Mouse (Mus musculus) midbrain, embryonic 14.5 days (tissue): ENCODE data around the gene 5031439G07Rik. TPM values are rescaled to one million over a fixed set of nuclear protein-coding genes. Genes with fewer than 3 reads are reported as not detected.

Experiments
- ATAC-seq: fragments of 200-750 bp; cut with Nextera tagmentation; 2 replicates; pipeline ENCODE4 v1.8.0; 2017; ENCODE audit warnings: moderate number of reproducible peaks, moderate library complexity; ENCODE audit not compliant: low FRiP score, low TSS enrichment
- DNase-seq: peaks from one replicate; pipeline ENCODE4 v3.0.0-alpha.2; 2015
- H3K27ac ChIP-seq: fragments of 300-500 bp; sonication (generic); replicated peaks from 2 replicates; pipeline ENCODE4 v1.5.1; 2014; ENCODE audit warnings: mild to moderate bottlenecking, low read depth, low read length, moderate library complexity
- H3K27me3 ChIP-seq: fragments of 300-500 bp; sonication (generic); 2 replicates; pipeline ENCODE4 v1.6.1; 2014; ENCODE audit warnings: low read length, control low read depth, mixed read lengths; ENCODE audit not compliant: control insufficient read depth, insufficient read depth
- H3K36me3 ChIP-seq: fragments of 300-500 bp; sonication (generic); 2 replicates; pipeline ENCODE4 v1.6.1; 2014; ENCODE audit warnings: low read length, control low read depth; ENCODE audit not compliant: control insufficient read depth, insufficient read depth
- H3K4me1 ChIP-seq: fragments of 300-500 bp; sonication (generic); 2 replicates; pipeline ENCODE4 v1.6.1; 2014; ENCODE audit warnings: mild to moderate bottlenecking, antibody characterized with exemption, low read length, control low read depth; ENCODE audit not compliant: control insufficient read depth, insufficient read depth
- H3K4me2 ChIP-seq: fragments of 300-500 bp; sonication (generic); 2 replicates; pipeline ENCODE4 v1.6.1; 2014; ENCODE audit warnings: mild to moderate bottlenecking, low read length, moderate library complexity
- H3K4me3 ChIP-seq: fragments of 300-500 bp; sonication (generic); replicated peaks from 2 replicates; pipeline ENCODE4 v1.5.1; 2014; ENCODE audit warnings: low read depth, low read length
- H3K9ac ChIP-seq: fragments of 300-500 bp; sonication (generic); replicated peaks from 2 replicates; pipeline ENCODE4 v1.6.1; 2014; ENCODE audit warnings: mild to moderate bottlenecking, low read length, moderate library complexity
- H3K9me3 ChIP-seq: fragments of 300-500 bp; sonication (generic); 2 replicates; pipeline ENCODE4 v1.6.1; 2016; ENCODE audit warnings: low read length, control low read depth, mixed read lengths; ENCODE audit not compliant: control insufficient read depth
- WGBS: fragments of 180-500 bp; shearing (Covaris S2); extraction: QIAGEN DNeasy Blood & Tissue Kit; methylation state at CpG from one replicate; pipeline ENCODE4 v1.1.7; 2014; 5-methylcytosine and 5-hydroxymethylcytosine counted together
- polyA plus RNA-seq: library from polyadenylated mRNA; unstranded; fragments of >200 nt; fragmentation: Nextera tagmentation; extraction: Ambion mirVana; gene quantifications from 2 replicates; pipeline ENCODE4 v1.2.1, GENCODE M21; 2014

Gene 5031439G07Rik
- polyA plus RNA-seq, 1 experiment from 2014 or later, result 22.0 TPM

DNA sequence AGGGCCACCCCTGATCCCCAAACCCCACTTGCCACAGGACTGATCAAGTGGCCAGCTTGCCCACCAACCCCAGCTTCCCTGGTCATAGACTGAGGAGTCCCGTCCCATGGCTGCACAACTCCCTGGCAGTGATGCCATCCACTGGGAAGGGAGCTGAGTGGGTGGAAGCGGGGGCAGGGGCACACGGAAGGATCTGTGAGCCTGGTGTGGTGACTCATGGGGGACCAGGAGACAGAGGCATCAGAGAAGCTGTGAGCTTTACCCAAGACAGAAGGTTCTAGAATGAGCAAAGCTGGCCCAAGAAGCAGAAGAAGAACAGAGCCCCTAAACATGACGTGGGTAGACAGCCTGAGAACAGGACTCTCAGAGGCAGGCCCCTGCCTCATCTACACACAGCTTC lies 38.3 kb downstream of the 5031439G07Rik start:
- Histone ChIP-seq H3K9ac (no peak overlapping the region), H3K9me3 (no peaks in the 10 kb centered on the region), H3K36me3 (peaks cover 91% of the 10 kb centered on the region), H3K4me3 (no peak overlapping the region), H3K4me2 (no peak overlapping the region), H3K27ac (no peak overlapping the region), H3K4me1 (no peaks in the 10 kb centered on the region), H3K27me3 (no peaks in the 10 kb centered on the region)
- DNase-seq, result no peak
- 88% methylated on average over 4 of the region's 4 CpGs for WGBS
- ATAC-seq, result no peak

DNA sequence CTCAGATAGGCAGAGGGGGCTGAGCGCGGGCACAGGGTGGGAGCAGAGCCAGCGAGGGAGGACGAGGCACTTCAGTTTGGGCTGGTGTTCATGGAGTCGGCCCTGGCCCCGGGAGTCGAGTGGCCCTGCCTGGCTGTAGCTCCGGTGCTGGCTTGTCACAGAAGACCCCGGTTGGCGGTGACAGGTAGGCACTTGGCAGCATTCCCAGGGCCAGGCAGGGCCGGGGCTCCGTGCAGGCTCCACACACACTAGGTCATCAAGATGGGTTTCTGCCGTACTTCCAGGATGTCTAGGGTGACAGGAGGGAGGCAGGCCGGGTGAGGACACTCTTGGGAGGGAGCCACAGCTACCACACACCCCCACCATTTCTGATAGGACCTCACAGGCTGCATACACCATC lies 39.4 kb downstream of the 5031439G07Rik start:
- no peak overlapping the region for H3K4me3 ChIP-seq
- no peak overlapping the region for H3K9ac ChIP-seq
- 92% methylated on average over 14 of the region's 14 CpGs for WGBS
- H3K36me3 ChIP-seq, result peaks cover 80% of the 10 kb centered on the region
- H3K27ac ChIP-seq, result no peak overlapping the region
- H3K9me3 ChIP-seq, result no peaks in the 10 kb centered on the region
- no peak for ATAC-seq
- no peaks in the 10 kb centered on the region for H3K4me1 ChIP-seq
- no peak overlapping the region for H3K4me2 ChIP-seq
- DNase-seq, result no peak
- no peaks in the 10 kb centered on the region for H3K27me3 ChIP-seq

DNA sequence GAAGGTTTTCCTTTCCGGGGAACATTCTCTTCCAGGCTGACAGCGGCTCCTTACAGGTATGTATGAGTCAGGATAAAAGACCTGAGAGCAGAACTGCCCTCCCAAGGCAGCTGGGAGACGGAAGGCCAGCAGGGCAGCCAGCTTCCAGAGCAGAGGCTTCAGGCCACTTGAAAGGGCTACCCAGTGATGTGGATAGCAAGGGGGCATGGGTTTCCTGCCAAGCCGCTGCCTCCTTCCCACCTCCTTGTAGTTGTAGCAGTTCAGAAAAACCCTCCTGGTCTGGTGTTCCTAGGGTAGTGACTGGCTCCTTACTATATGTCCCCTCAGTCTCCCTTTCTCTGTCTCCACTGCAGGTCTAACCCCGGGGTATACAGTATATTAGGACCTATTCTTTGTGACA lies 44.0 kb downstream of the 5031439G07Rik start:
- peaks cover 67% of the 10 kb centered on the region for H3K36me3 ChIP-seq
- H3K27me3 ChIP-seq, result no peaks in the 10 kb centered on the region
- no peak overlapping the region for H3K4me3 ChIP-seq
- H3K27ac ChIP-seq, result no peak overlapping the region
- ATAC-seq, result no peak
- H3K9me3 ChIP-seq, result no peaks in the 10 kb centered on the region
- H3K4me2 ChIP-seq, result no peak overlapping the region
- no peak for DNase-seq
- H3K9ac ChIP-seq, result no peak overlapping the region
- WGBS, result 92% methylated on average over 5 of the region's 5 CpGs
- H3K4me1 ChIP-seq, result no peaks in the 10 kb centered on the region

- ATAC-seq, result no peak
- Histone ChIP-seq H3K36me3 (peaks cover 67% of the 10 kb centered on the region), H3K4me2 (no peak overlapping the region), H3K9ac (no peak overlapping the region), H3K27ac (no peak overlapping the region), H3K4me1 (no peaks in the 10 kb centered on the region), H3K4me3 (no peak overlapping the region), H3K9me3 (no peaks in the 10 kb centered on the region), H3K27me3 (no peaks in the 10 kb centered on the region)
- WGBS, result 71% methylated on average over 11 of the region's 11 CpGs
- DNase-seq, result no peak
These were observed 45.6 kb downstream of the 5031439G07Rik start for GRCm38 (mm10) chr15:84942647-84943285.

GRCm38 (mm10) chr15:84940102-84940501 lies 48.2 kb downstream of the 5031439G07Rik start:
- Histone ChIP-seq H3K9me3 (no peaks in the 10 kb centered on the region), H3K4me3 (no peak overlapping the region), H3K4me1 (no peaks in the 10 kb centered on the region), H3K9ac (no peak overlapping the region), H3K4me2 (no peak overlapping the region), H3K36me3 (peaks cover 76% of the 10 kb centered on the region), H3K27ac (no peak overlapping the region), H3K27me3 (no peaks in the 10 kb centered on the region)
- 70% methylated on average over 12 of the region's 12 CpGs for WGBS
- DNase-seq (no peak), ATAC-seq (no peak)

DNA sequence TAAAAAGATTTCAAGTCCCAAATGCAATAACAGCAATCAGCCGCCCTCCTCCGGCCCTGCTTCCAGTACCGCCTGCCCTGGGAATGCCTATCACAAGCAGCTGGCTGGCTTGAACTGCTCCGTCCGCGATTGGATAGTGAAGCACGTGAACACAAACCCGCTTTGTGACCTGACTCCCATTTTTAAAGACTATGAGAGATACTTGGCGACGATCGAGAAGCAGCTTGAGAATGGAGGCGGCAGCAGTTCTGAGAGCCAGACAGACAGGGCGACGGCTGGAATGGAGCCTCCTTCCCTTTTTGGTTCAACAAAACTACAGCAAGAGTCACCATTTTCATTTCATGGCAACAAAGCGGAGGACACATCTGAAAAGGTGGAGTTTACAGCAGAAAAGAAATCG lies 53.5 kb downstream of the 5031439G07Rik start:
- DNase-seq (no peak), ATAC-seq (no peak)
- WGBS, result 91% methylated on average over 16 of the region's 16 CpGs
- peaks cover 99% of the 10 kb centered on the region for H3K36me3 ChIP-seq
- H3K9me3 ChIP-seq, result no peaks in the 10 kb centered on the region
- H3K27ac ChIP-seq, result no peak overlapping the region
- no peak overlapping the region for H3K4me2 ChIP-seq
- no peaks in the 10 kb centered on the region for H3K4me1 ChIP-seq
- no peaks in the 10 kb centered on the region for H3K27me3 ChIP-seq
- H3K9ac ChIP-seq, result no peak overlapping the region
- H3K4me3 ChIP-seq, result no peak overlapping the region

GRCm38 (mm10) chr15:84932351-84932750 lies 56.0 kb downstream of the 5031439G07Rik start:
- H3K9ac ChIP-seq, result no peak overlapping the region
- H3K36me3 ChIP-seq, result peaks cover 97% of the 10 kb centered on the region
- no peak overlapping the region for H3K27ac ChIP-seq
- H3K9me3 ChIP-seq, result no peaks in the 10 kb centered on the region
- no peak overlapping the region for H3K4me2 ChIP-seq
- H3K4me3 ChIP-seq, result no peak overlapping the region
- no peaks in the 10 kb centered on the region for H3K4me1 ChIP-seq
- ATAC-seq (no peak), DNase-seq (no peak)
- H3K27me3 ChIP-seq, result no peaks in the 10 kb centered on the region
- 89% methylated on average over 5 of the region's 5 CpGs for WGBS

- H3K4me3 ChIP-seq, result no peak overlapping the region
- peak overlapping the region; percentile 86 for H3K4me2 ChIP-seq
These were observed 62.8 kb downstream of the 5031439G07Rik start for GRCm38 (mm10) chr15:84925495-84926018.

GRCm38 (mm10) chr15:84924781-84925315 lies 63.5 kb downstream of the 5031439G07Rik start:
- peak; percentile 89 for DNase-seq
- peak overlapping the region; percentile 97 for H3K4me3 ChIP-seq

More at GRCm38 (mm10) chr15:84925495-84926018, 62.8 kb downstream of the 5031439G07Rik start:
- WGBS, result 71% methylated on average over 1 of the region's 1 CpGs
- Histone ChIP-seq H3K36me3 (peaks cover 33% of the 10 kb centered on the region), H3K27me3 (no peaks in the 10 kb centered on the region), H3K4me1 (peaks cover 5% of the 10 kb centered on the region), H3K9me3 (no peaks in the 10 kb centered on the region), H3K9ac (no peak overlapping the region), H3K27ac (no peak overlapping the region)
- DNase-seq (peak; percentile 41), ATAC-seq (no peak)

More at GRCm38 (mm10) chr15:84924781-84925315, 63.5 kb downstream of the 5031439G07Rik start:
- Histone ChIP-seq H3K4me1 (peaks cover 5% of the 10 kb centered on the region), H3K36me3 (peaks cover 26% of the 10 kb centered on the region), H3K9me3 (no peaks in the 10 kb centered on the region), H3K9ac (peak overlapping the region; percentile 30; the same call in 1 of the 2 replicates), H3K4me2 (peak overlapping the region; percentile 86), H3K27ac (no peak overlapping the region), H3K27me3 (no peaks in the 10 kb centered on the region)
- no peak for ATAC-seq
- 12% methylated on average over 9 of the region's 9 CpGs for WGBS
